Mouse (Mus musculus) CD4-positive naive resting alpha-beta T cell, adult 76 days (primary cell): Measurements from ENCODE around the gene Olfr101. TPM values are rescaled to one million over a fixed set of nuclear protein-coding genes. Genes with fewer than 3 reads are reported as not detected.

Experiments
- total RNA-seq: library from RNA; stranded (reverse); gene quantifications from one replicate; pipeline ENCODE4 v1.2.4, GENCODE M21; 2023

Olfr101 gene
- total RNA-seq: not detected

GRCm38 (mm10) chr17:37304213-37304612 is at the start of gene Olfr101:
TSS of gene Olfr101 (minus strand) at chr17:37304313.

GRCm38 (mm10) chr17:37339598-37339997 is 35.5 kb upstream of the Olfr101 start, which contains the start of gene Olfr103:
TSS of gene Olfr103 (minus strand) at chr17:37339698.

DNA sequence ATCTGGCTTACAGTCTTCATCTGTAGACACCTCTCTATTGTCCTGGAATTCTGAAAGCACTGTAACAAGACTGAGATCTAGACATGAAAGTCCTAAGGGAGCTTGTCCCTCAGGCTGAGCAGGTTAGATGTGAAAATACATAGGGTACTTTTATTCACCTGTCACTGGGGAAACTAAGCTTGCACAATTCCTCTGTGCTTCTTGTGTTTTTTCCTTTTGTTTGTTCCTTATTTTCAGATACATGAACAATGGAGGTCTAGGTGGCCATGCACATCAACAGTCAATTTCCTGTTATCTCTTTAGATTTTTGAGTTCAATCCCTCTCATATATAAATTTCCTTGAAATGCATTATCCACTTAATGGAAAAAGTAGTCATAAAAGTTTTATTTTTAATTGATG is 12.8 kb upstream of the Olfr101 start, which contains the start of gene Olfr102:
Gene Olfr102, minus strand, starts transcription at position 101 of the 400 bp plus-strand sequence.

GRCm38 (mm10) chr17:37283360-37283759 is 20.8 kb downstream of the Olfr101 start, which contains the start of gene Olfr99:
TSS of gene Olfr99 (minus strand) at chr17:37283460.

DNA sequence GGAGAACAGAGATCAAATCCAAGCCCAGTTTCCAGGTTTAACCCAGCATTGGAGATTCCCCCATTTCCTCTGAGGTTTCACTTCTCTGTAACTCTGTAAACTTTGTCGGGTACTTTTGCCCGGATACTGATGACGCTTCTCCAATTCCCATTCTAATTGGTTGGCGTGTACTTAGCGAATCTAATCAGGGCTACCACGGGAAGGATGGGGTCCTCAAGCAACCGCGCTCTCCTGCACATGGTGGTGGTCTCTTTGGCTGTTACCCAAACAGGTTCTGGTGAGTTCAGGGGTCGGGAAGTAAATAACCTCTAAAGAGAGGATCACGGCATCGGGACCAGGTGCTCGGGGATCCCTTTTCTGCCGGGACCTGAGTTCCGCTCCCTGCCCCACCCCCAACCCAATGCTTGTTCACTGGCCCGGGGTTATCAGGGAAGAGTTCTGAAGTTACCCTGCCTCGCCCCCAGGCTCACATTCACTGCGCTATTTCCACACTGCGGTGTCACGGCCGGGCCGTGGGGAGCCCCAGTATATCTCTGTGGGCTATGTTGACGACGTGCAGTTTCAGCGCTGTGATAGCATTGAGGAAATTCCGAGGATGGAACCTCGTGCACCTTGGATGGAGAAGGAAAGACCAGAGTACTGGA is 33.9 kb downstream of the Olfr101 start, which contains the start of gene H2-M3:
Gene H2-M3, plus strand, starts transcription at position 163 of the 644 bp plus-strand sequence.

DNA sequence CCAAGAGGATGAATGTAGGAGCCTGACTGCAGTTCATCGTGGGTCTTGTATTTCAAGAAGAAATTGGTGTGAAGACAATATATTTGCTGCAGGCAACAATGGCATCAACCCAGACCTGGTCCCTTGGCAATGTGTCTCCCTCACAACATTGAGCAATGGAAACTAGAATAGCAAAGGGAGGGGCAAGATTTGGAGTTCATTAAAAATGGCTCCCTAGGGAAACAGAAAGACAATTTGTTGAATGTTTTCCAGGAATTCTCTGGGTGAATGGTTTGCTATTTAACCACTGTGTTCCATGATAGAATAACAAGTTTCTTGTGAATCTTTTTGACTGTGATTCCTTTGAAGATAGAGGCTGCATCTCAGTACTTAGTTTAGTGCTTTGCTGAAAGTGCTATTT is 40.5 kb downstream of the Olfr101 start, which contains the start of gene Olfr98:
Gene Olfr98, minus strand, starts transcription at position 124 of the 400 bp plus-strand sequence.

Other genes starting within 250 kb of the Olfr101 start
- 0.21 TPM for gene Olfr90, start 215.8 kb downstream of the Olfr101 start, total RNA-seq
- not detected for gene Olfr91, start 206.0 kb downstream of the Olfr101 start, total RNA-seq
- not detected for gene Olfr92, start 184.2 kb downstream of the Olfr101 start, total RNA-seq
- not detected for gene Olfr93, start 142.8 kb downstream of the Olfr101 start, total RNA-seq
- gene Ubd, start 110.4 kb downstream of the Olfr101 start, total RNA-seq: not detected
- gene Olfr94, start 103.3 kb downstream of the Olfr101 start, total RNA-seq: not detected
- not detected for gene Olfr95, start 91.2 kb downstream of the Olfr101 start, total RNA-seq
- gene Olfr96, start 84.2 kb downstream of the Olfr101 start, total RNA-seq: not detected
- gene Olfr97, start 67.0 kb downstream of the Olfr101 start, total RNA-seq: not detected
- gene Olfr98, start 40.6 kb downstream of the Olfr101 start, total RNA-seq: not detected
- gene H2-M3, start 34.1 kb downstream of the Olfr101 start, total RNA-seq: 32.4 TPM
- not detected for gene Olfr99, start 20.9 kb downstream of the Olfr101 start, total RNA-seq
- not detected for gene Olfr102, start 12.7 kb upstream of the Olfr101 start, total RNA-seq
- not detected for gene Olfr103, start 35.4 kb upstream of the Olfr101 start, total RNA-seq
- not detected for gene Olfr104-ps, start 55.3 kb upstream of the Olfr101 start, total RNA-seq
- gene Olfr105-ps, start 74.7 kb upstream of the Olfr101 start, total RNA-seq: not detected
- not detected for gene Olfr106-ps, start 86.1 kb upstream of the Olfr101 start, total RNA-seq
- not detected for gene Olfr107, start 94.9 kb upstream of the Olfr101 start, total RNA-seq
- not detected for gene Olfr108, start 141.2 kb upstream of the Olfr101 start, total RNA-seq
- not detected for gene Olfr109, start 154.6 kb upstream of the Olfr101 start, total RNA-seq
- 0.44 TPM for gene H2-M2, start 179.2 kb upstream of the Olfr101 start, total RNA-seq
- not detected for gene Olfr110, start 188.2 kb upstream of the Olfr101 start, total RNA-seq
- gene Olfr111, start 203.7 kb upstream of the Olfr101 start, total RNA-seq: not detected